Mouse (Mus musculus) ES-Bruce4 (cell line): ENCODE measurements around the gene Galns.

Source experiments
- CTCF ChIP-seq: IDR thresholded peaks from one replicate; pipeline ENCODE4 v1.8.1; 2011; ENCODE audit warnings: low read depth, low read length
- POLR2A ChIP-seq: IDR thresholded peaks from one replicate; pipeline ENCODE4 v1.8.1; 2011; ENCODE audit warnings: low read length; ENCODE audit not compliant: insufficient read depth

DNA sequence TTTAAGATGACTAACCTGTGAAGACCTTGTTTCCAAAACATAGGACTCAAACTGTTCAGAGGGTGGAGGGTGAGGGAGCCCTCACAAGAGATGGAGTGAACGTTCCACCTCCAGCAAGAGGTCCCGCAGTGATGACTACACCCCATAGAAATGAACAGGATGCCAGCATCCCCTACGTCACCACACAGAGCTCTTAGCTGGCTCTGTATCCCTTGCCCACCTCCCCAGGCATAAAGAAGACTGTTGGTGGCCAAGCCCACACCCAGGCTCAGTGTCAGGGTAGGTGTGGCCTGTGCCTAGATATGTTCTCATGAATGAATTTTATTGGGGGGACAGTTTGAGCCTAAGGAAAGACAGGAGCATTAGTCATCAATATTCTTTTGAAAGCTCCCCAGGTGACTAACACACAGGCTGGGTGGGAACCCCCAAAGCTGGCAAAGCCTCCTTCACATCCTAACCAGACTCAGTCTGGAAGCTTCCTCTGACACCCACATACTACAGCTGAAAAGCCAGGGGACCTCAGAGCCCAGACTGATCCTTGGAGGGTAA, 62.3 kb downstream of the Galns start:
- TF ChIP-seq CTCF (no peak), POLR2A (no peak)
